Mouse (Mus musculus): Measurements from ENCODE around the gene Resf1. TPM values are rescaled to one million over a fixed set of nuclear protein-coding genes. Genes with fewer than 3 reads are reported as not detected.

The Resf1 gene
- polyA plus RNA-seq, 1 experiment from 2014 or later: 18.9 TPM

- Histone ChIP-seq H3K4me2 (replicated peaks; ENCODE audit: low read depth) (no peak overlapping the region), H3K9ac (ENCODE audit: low read depth, low read length) (no peak overlapping the region), H3K27me3 (replicated peaks; ENCODE audit: control insufficient read depth, insufficient read depth, low read length) (no peaks in the 10 kb centered on the region), H3K9me3 (ENCODE audit: control insufficient read depth) (peaks cover 4% of the 10 kb centered on the region; the same call in 1 of the 2 replicates), H3K36me3 (ENCODE audit: control insufficient read depth, insufficient read depth) (no peaks in the 10 kb centered on the region), H3K4me3 (ENCODE audit: low read depth, low read length) (no peak overlapping the region), H3K27ac (ENCODE audit: low read depth, low read length) (no peak overlapping the region), H3K4me1 (replicated peaks; ENCODE audit: control insufficient read depth, insufficient read depth, low read length) (peaks cover 4% of the 10 kb centered on the region; the same call in 1 of the 2 replicates)
- 85% methylated on average over 2 of the region's 2 CpGs for WGBS
- no peak for ATAC-seq
- no peak for TF ChIP-seq CTCF (IDR thresholded peaks at IDR 0.05; ENCODE audit: low read depth)
Measured at GRCm38 (mm10) chr6:149307092-149307491, 2.1 kb upstream of the Resf1 start.

DNA sequence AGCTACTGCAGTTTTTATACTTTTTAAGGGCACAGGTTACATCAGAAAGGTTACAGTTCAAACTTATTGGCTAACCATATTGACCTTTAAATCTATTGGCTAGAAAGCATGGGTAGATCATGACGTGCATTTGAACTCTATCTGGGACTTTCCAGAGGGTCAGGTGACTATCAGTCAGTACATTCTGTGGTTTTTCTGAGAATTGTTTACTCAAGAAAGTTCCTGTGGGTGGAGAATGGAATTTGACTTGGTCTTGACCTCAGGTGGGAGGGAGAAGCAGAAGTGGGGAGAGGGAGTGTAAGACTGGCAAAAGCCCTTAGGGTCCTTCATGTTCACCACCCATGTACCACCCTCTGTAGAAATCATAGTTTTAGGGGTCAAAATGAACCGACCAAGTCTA lies 1.4 kb upstream of the Resf1 start:
- ATAC-seq: no peak
- H3K36me3 ChIP-seq (ENCODE audit: control insufficient read depth, insufficient read depth): no peaks in the 10 kb centered on the region
- TF ChIP-seq CTCF (IDR thresholded peaks at IDR 0.05; ENCODE audit: low read depth): no peak
- H3K4me1 ChIP-seq (replicated peaks; ENCODE audit: control insufficient read depth, insufficient read depth, low read length): peaks cover 4% of the 10 kb centered on the region; the same call in 1 of the 2 replicates
- no peak overlapping the region for H3K4me3 ChIP-seq (ENCODE audit: low read depth, low read length)
- H3K27me3 ChIP-seq (replicated peaks; ENCODE audit: control insufficient read depth, insufficient read depth, low read length): no peaks in the 10 kb centered on the region
- H3K9ac ChIP-seq (ENCODE audit: low read depth, low read length): no peak overlapping the region
- no peak overlapping the region for H3K27ac ChIP-seq (ENCODE audit: low read depth, low read length)
- H3K4me2 ChIP-seq (replicated peaks; ENCODE audit: low read depth): no peak overlapping the region
- H3K9me3 ChIP-seq (ENCODE audit: control insufficient read depth): peaks cover 4% of the 10 kb centered on the region; the same call in 1 of the 2 replicates
- 73% methylated on average over 2 of the region's 2 CpGs for WGBS

DNA sequence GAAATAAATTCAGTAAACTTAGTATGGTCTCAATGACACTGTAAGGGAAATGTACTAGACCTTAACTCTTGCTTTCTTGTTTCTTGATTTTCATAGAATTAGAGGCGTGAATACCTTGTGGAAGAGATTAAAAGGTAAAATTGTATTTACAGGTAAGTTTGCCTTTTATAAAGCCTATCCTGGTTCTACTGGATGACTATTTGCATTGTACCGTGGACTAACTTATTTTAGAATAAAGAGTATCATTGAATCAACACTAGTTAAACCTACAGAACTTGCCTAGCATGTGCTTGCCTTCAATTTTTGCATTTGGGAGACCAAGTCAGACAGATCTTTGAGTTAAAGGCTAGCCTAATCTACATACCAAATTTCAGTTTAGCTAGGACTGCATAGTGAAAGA lies 1.0 kb downstream of the Resf1 start:
- Histone ChIP-seq H3K27me3 (replicated peaks; ENCODE audit: control insufficient read depth, insufficient read depth, low read length) (no peaks in the 10 kb centered on the region), H3K9me3 (ENCODE audit: control insufficient read depth) (peaks cover 4% of the 10 kb centered on the region; the same call in 1 of the 2 replicates), H3K9ac (ENCODE audit: low read depth, low read length) (peak overlapping the region; percentile 95), H3K4me2 (replicated peaks; ENCODE audit: low read depth) (peak overlapping the region; percentile 56), H3K4me1 (replicated peaks; ENCODE audit: control insufficient read depth, insufficient read depth, low read length) (peaks cover 4% of the 10 kb centered on the region; the same call in 1 of the 2 replicates), H3K36me3 (ENCODE audit: control insufficient read depth, insufficient read depth) (0 out of 2 replicates have a peak, but pooled peaks cover 4% of the 10 kb centered on the region), H3K4me3 (ENCODE audit: low read depth, low read length) (peak overlapping the region; percentile 92), H3K27ac (ENCODE audit: low read depth, low read length) (peak overlapping the region; percentile 99; the same call in 1 of the 2 replicates)
- no peak for TF ChIP-seq CTCF (IDR thresholded peaks at IDR 0.05; ENCODE audit: low read depth)
- 30% methylated on average over 2 of the region's 2 CpGs for WGBS
- no peak for ATAC-seq

- H3K36me3 ChIP-seq (ENCODE audit: control insufficient read depth, insufficient read depth): 0 out of 2 replicates have a peak, but pooled peaks cover 4% of the 10 kb centered on the region
- no peak overlapping the region for H3K9ac ChIP-seq (ENCODE audit: low read depth, low read length)
- H3K27ac ChIP-seq (ENCODE audit: low read depth, low read length): no peak overlapping the region
- peak overlapping the region; percentile 92 for H3K4me3 ChIP-seq (ENCODE audit: low read depth, low read length)
- H3K9me3 ChIP-seq (ENCODE audit: control insufficient read depth): peaks cover 4% of the 10 kb centered on the region; the same call in 1 of the 2 replicates
- 60% methylated on average over 2 of the region's 2 CpGs for WGBS
- ATAC-seq: no peak
- H3K4me1 ChIP-seq (replicated peaks; ENCODE audit: control insufficient read depth, insufficient read depth, low read length): peaks cover 4% of the 10 kb centered on the region; the same call in 1 of the 2 replicates
- no peak for TF ChIP-seq CTCF (IDR thresholded peaks at IDR 0.05; ENCODE audit: low read depth)
- H3K27me3 ChIP-seq (replicated peaks; ENCODE audit: control insufficient read depth, insufficient read depth, low read length): no peaks in the 10 kb centered on the region
- H3K4me2 ChIP-seq (replicated peaks; ENCODE audit: low read depth): peak overlapping the region; percentile 56; the same call in 1 of the 2 replicates
Measured at GRCm38 (mm10) chr6:149311044-149311443, 1.8 kb downstream of the Resf1 start.

GRCm38 (mm10) chr6:149311778-149312177 lies 2.6 kb downstream of the Resf1 start:
- no peak overlapping the region for H3K27ac ChIP-seq (ENCODE audit: low read depth, low read length)
- 89% methylated on average over 1 of the region's 1 CpGs for WGBS
- peaks cover 4% of the 10 kb centered on the region; the same call in 1 of the 2 replicates for H3K9me3 ChIP-seq (ENCODE audit: control insufficient read depth)
- H3K9ac ChIP-seq (ENCODE audit: low read depth, low read length): no peak overlapping the region
- H3K4me1 ChIP-seq (replicated peaks; ENCODE audit: control insufficient read depth, insufficient read depth, low read length): peaks cover 4% of the 10 kb centered on the region; the same call in 1 of the 2 replicates
- H3K36me3 ChIP-seq (ENCODE audit: control insufficient read depth, insufficient read depth): 0 out of 2 replicates have a peak, but pooled peaks cover 10% of the 10 kb centered on the region
- H3K4me3 ChIP-seq (ENCODE audit: low read depth, low read length): no peak overlapping the region
- no peak for TF ChIP-seq CTCF (IDR thresholded peaks at IDR 0.05; ENCODE audit: low read depth)
- no peak for ATAC-seq
- no peaks in the 10 kb centered on the region for H3K27me3 ChIP-seq (replicated peaks; ENCODE audit: control insufficient read depth, insufficient read depth, low read length)
- no peak overlapping the region for H3K4me2 ChIP-seq (replicated peaks; ENCODE audit: low read depth)

- Histone ChIP-seq H3K4me1 (replicated peaks; ENCODE audit: control insufficient read depth, insufficient read depth, low read length) (peaks cover 4% of the 10 kb centered on the region; the same call in 1 of the 2 replicates), H3K27me3 (replicated peaks; ENCODE audit: control insufficient read depth, insufficient read depth, low read length) (no peaks in the 10 kb centered on the region), H3K9me3 (ENCODE audit: control insufficient read depth) (peaks cover 4% of the 10 kb centered on the region; the same call in 1 of the 2 replicates), H3K27ac (ENCODE audit: low read depth, low read length) (no peak overlapping the region), H3K9ac (ENCODE audit: low read depth, low read length) (no peak overlapping the region), H3K4me2 (replicated peaks; ENCODE audit: low read depth) (no peak overlapping the region), H3K36me3 (ENCODE audit: control insufficient read depth, insufficient read depth) (0 out of 2 replicates have a peak, but pooled peaks cover 10% of the 10 kb centered on the region), H3K4me3 (ENCODE audit: low read depth, low read length) (no peak overlapping the region)
- 83% methylated on average over 1 of the region's 1 CpGs for WGBS
- no peak for ATAC-seq
- TF ChIP-seq CTCF (IDR thresholded peaks at IDR 0.05; ENCODE audit: low read depth): no peak
Measured at GRCm38 (mm10) chr6:149312221-149312620, 3.0 kb downstream of the Resf1 start.
